Mouse (Mus musculus): ENCODE results near the gene Dedd. TPM values are rescaled to one million over a fixed set of nuclear protein-coding genes. Genes with fewer than 3 reads are reported as not detected.

Gene Dedd
- total and polyA plus RNA-seq, 2 experiments from 2014 or later = 38.9 to 42.1 TPM

DNA sequence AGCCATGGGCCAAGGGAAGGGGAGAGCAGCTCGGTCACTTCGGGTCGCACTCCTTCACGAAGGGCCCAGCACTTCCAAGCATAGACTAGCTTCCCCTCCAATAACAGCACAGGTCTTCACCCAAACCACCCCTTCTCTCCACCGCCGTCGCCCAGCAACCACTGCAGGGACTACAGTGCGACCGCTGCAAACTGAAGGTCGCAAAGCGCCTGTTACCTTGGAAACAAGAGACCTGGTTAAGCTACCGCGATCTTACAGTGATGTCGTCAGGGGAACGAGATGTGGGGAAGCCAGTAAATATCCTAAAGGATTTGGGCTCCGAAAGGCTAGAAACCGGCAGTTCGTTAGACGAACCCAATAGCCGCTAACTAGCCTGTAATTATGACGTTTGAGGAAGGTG is 31.7 kb downstream of the Dedd start, which contains the start of gene Klhdc9:
Gene Klhdc9, minus strand, starts transcription at position 143 of the 400 bp plus-strand sequence.
- Histone ChIP-seq H3K9me3 (ENCODE audit: low read length) (peaks cover 3% of the 10 kb centered on the region; the same call in 1 of the 2 replicates), H3K36me3 (ENCODE audit: insufficient read depth, low read length) (peaks cover 14% of the 10 kb centered on the region), H3K27ac (ENCODE audit: low read depth, low read length) (peak within 1 kb of the TSS; percentile 77), H3K27me3 (ENCODE audit: insufficient read depth, low read length) (no peaks in the 10 kb centered on the region), H3K4me3 (ENCODE audit: low read depth, low read length) (peak within 1 kb of the TSS; percentile 50), H3K9ac (replicated peaks; ENCODE audit: low read length, poor library complexity, severe bottlenecking) (peak within 1 kb of the TSS; percentile 71), H3K4me1 (ENCODE audit: insufficient read depth, low read length) (0 out of 2 replicates have a peak, but pooled peaks cover 4% of the 10 kb centered on the region), H3K4me2 (ENCODE audit: low read depth, low read length, poor library complexity, severe bottlenecking) (peak within 1 kb of the TSS; percentile 83)
- DNase-seq (ENCODE audit: low spot score) = peak; percentile 99
- no peak for TF ChIP-seq CTCF (IDR thresholded peaks at IDR 0.05)
- peak; percentile 98 for ATAC-seq (ENCODE audit: low FRiP score)
- 2% methylated on average over 21 of the region's 21 CpGs for WGBS

DNA sequence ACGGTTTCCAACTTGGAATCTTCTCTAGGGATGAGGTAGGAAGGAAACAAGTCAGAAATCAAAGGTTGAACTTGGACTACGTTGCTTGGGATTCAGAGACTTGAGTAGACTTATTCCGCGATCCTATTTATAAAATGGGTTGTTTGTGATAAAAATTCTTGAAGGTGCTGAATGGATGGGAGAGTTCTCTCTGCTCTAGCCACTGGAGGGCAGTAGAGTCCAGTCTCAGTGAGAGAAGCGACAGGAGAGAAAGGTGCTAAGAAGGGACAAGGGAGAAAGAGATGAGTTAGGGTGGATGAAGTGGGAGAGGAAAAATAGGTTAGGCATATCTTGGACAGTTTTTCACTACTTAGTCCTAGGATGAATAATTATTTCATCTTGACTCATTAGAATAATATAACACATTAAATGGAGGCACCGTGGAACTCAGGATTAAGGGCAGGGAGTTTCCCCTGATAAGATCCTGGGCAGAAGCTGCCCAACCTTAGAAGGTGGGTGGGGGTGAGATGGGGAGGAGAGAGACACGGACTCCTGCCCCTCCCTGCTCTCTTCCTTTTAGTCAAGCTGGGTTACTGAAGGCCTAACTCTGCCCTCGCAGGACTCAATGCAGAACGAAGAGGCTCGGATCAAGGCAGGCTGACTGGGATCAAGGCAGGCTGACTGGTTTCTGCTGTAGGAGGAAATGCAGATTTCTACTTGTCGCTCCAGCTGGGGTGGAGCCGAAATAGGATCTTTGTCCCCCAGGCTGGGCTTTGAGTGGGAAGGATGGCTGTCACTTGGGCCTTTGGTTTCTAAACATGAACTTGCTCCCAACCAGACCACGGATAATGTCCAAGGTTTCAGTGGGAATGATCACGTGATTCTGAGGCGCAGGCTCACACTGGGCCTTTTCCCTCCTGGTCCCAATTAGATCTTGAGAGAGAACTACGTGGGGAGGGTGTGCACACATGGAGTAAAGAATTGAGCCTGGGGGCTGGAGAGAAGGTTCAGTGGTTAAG is 32.5 kb downstream of the Dedd start:
- TF ChIP-seq CTCF (IDR thresholded peaks at IDR 0.05) = peak; percentile 97
- H3K4me2 ChIP-seq (ENCODE audit: low read depth, low read length, poor library complexity, severe bottlenecking) = peak overlapping the region; percentile 83
- peak overlapping the region; percentile 50 for H3K4me3 ChIP-seq (ENCODE audit: low read depth, low read length)
- no peaks in the 10 kb centered on the region for H3K27me3 ChIP-seq (ENCODE audit: insufficient read depth, low read length)
- peaks cover 14% of the 10 kb centered on the region for H3K36me3 ChIP-seq (ENCODE audit: insufficient read depth, low read length)
- WGBS = 28% methylated on average over 16 of the region's 16 CpGs
- ATAC-seq (ENCODE audit: low FRiP score) = peak; percentile 75
- peaks cover 3% of the 10 kb centered on the region; the same call in 1 of the 2 replicates for H3K9me3 ChIP-seq (ENCODE audit: low read length)
- H3K4me1 ChIP-seq (ENCODE audit: insufficient read depth, low read length) = 0 out of 2 replicates have a peak, but pooled peaks cover 4% of the 10 kb centered on the region
- H3K27ac ChIP-seq (ENCODE audit: low read depth, low read length) = peak overlapping the region; percentile 77
- peak; percentile 90 for DNase-seq (ENCODE audit: low spot score)
- peak overlapping the region; percentile 71 for H3K9ac ChIP-seq (replicated peaks; ENCODE audit: low read length, poor library complexity, severe bottlenecking)

DNA sequence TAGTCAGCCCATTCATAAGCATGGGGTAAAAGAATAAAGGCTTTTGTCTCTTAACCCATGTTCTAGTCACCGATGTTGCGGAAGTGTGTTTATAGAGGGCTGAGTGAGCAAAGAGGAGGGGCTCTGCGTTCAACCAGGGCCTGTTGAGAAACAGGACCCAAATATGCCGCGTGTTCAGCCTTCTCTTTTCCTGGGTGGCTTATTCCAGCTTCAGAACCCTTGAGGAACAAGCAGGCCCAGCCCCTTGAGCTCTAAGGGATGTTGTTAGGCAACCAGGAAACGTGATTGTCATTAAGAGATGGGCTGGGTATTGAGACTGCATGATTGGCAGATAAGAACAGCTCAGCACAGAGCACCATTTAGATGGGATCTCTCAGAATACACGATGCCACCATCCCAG is 37.0 kb downstream of the Dedd start:
- H3K9me3 ChIP-seq (ENCODE audit: low read length) = no peaks in the 10 kb centered on the region
- H3K9ac ChIP-seq (replicated peaks; ENCODE audit: low read length, poor library complexity, severe bottlenecking) = no peak overlapping the region
- 59% methylated on average over 7 of the region's 7 CpGs for WGBS
- 0 out of 2 replicates have a peak, but pooled peaks cover 4% of the 10 kb centered on the region for H3K4me1 ChIP-seq (ENCODE audit: insufficient read depth, low read length)
- no peak overlapping the region for H3K4me2 ChIP-seq (ENCODE audit: low read depth, low read length, poor library complexity, severe bottlenecking)
- H3K27me3 ChIP-seq (ENCODE audit: insufficient read depth, low read length) = no peaks in the 10 kb centered on the region
- ATAC-seq (ENCODE audit: low FRiP score) (no peak), DNase-seq (ENCODE audit: low spot score) (no peak)
- no peaks in the 10 kb centered on the region for H3K36me3 ChIP-seq (ENCODE audit: insufficient read depth, low read length)
- H3K4me3 ChIP-seq (ENCODE audit: low read depth, low read length) = no peak overlapping the region
- no peak overlapping the region for H3K27ac ChIP-seq (ENCODE audit: low read depth, low read length)
- TF ChIP-seq CTCF (IDR thresholded peaks at IDR 0.05) = no peak

DNA sequence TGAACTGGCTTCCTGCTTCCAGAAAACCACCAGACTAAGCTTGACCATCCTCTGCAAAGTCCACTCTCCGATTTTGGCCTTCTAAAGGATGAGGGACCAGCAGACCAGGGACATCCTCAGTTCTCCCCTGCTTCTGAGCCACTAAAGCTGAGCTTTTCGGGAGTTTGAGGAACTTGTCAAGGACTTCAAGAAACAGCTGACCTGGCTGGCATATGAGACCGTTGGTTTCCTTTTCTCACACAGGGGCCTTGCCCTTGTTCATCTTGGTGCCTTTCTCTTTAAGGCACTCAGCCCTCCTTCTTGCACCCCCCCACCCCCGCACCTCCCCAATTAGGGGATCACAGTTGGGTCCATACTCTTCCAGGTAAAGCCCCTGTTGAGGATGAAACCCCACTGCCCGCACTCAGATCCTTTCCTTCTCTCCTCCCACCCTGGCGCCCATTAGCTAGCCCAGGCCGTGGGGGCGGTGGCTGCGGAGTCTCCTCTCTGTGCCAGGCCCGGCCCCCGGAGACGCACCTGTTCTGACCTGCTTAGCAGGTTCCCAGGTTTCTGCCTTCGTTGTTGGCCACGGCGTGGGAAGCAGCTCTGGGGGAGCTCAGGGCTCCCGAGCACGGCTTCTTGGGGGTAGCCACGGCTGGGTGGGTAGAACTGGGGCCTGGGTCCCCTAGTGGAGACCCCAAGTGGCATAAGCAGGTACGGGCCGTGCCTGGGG is 41.1 kb downstream of the Dedd start, which contains the start of gene Nectin4:
Gene Nectin4, plus strand, starts transcription at position 255 of the 712 bp plus-strand sequence.
- no peak for TF ChIP-seq CTCF (IDR thresholded peaks at IDR 0.05)
- Histone ChIP-seq H3K4me1 (ENCODE audit: insufficient read depth, low read length) (no peaks in the 10 kb centered on the region), H3K9me3 (ENCODE audit: low read length) (no peaks in the 10 kb centered on the region), H3K4me3 (ENCODE audit: low read depth, low read length) (no peak within 1 kb of the TSS), H3K27me3 (ENCODE audit: insufficient read depth, low read length) (no peaks in the 10 kb centered on the region; the same call in 1 of the 2 replicates), H3K4me2 (ENCODE audit: low read depth, low read length, poor library complexity, severe bottlenecking) (no peak within 1 kb of the TSS), H3K36me3 (ENCODE audit: insufficient read depth, low read length) (no peaks in the 10 kb centered on the region), H3K9ac (replicated peaks; ENCODE audit: low read length, poor library complexity, severe bottlenecking) (no peak within 1 kb of the TSS), H3K27ac (ENCODE audit: low read depth, low read length) (no peak within 1 kb of the TSS)
- 36% methylated on average over 20 of the region's 20 CpGs for WGBS
- DNase-seq (ENCODE audit: low spot score) (no peak), ATAC-seq (ENCODE audit: low FRiP score) (no peak)

DNA sequence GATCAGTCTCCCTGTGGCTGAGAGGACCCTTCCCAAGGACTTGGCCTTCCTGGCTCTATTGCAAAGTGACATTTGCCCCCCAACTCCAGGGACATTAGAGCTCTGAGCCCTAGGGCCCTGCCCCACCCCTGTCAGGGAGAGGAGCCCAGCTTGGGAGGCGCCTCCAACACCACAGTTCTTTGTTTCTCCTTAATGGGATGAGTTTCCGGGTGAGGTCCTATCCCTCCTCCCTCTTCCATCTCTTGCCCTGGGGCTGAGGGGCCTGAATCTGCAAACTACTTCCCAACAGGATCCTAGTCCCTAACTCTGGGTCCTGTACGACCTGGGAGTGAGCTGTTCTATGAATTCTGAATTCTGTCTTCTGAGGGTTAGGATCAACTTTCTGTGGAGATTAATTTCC is 43.9 kb downstream of the Dedd start:
- ATAC-seq (ENCODE audit: low FRiP score) (no peak), DNase-seq (ENCODE audit: low spot score) (no peak)
- H3K27ac ChIP-seq (ENCODE audit: low read depth, low read length) = no peak overlapping the region
- H3K9ac ChIP-seq (replicated peaks; ENCODE audit: low read length, poor library complexity, severe bottlenecking) = no peak overlapping the region
- no peaks in the 10 kb centered on the region for H3K4me1 ChIP-seq (ENCODE audit: insufficient read depth, low read length)
- H3K4me2 ChIP-seq (ENCODE audit: low read depth, low read length, poor library complexity, severe bottlenecking) = no peak overlapping the region
- H3K9me3 ChIP-seq (ENCODE audit: low read length) = no peaks in the 10 kb centered on the region
- no peaks in the 10 kb centered on the region; the same call in 1 of the 2 replicates for H3K27me3 ChIP-seq (ENCODE audit: insufficient read depth, low read length)
- TF ChIP-seq CTCF (IDR thresholded peaks at IDR 0.05) = no peak
- no peak overlapping the region for H3K4me3 ChIP-seq (ENCODE audit: low read depth, low read length)
- H3K36me3 ChIP-seq (ENCODE audit: insufficient read depth, low read length) = no peaks in the 10 kb centered on the region
- 53% methylated on average over 3 of the region's 3 CpGs for WGBS
